Mouse (Mus musculus): ENCODE results near the gene Lsp1. TPM values are rescaled to one million over a fixed set of nuclear protein-coding genes. Genes with fewer than 3 reads are reported as not detected.

Lsp1 gene
- polyA plus RNA-seq, 1 experiment from 2014 or later, result 99.6 TPM

DNA sequence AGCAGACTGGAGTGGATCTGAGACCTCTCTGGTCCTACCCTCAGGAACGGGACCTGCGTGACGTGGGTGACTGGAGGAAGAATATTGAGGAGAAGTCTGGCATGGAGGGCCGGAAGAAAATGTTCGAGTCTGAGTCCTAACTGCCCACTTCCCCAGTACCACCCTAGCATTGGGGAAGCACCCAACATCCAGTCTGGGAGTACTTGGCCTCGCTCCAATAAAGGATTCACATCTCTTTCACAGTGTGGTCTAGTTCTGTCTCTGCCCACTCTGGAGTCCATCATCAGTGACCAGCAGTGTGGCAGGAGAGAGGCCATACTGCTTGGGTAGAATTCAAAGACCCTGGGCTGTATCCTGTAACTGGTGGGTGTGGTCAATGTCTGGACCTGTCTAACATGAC lies 16.4 kb upstream of the Lsp1 start:
- no peak overlapping the region for H3K4me2 ChIP-seq
- H3K27ac ChIP-seq (ENCODE audit: low read depth), result no peak overlapping the region
- WGBS, result 95% methylated on average over 6 of the region's 6 CpGs
- no peak overlapping the region for H3K9ac ChIP-seq
- no peak overlapping the region for H3K4me3 ChIP-seq (ENCODE audit: low read depth, low read length)
- H3K9me3 ChIP-seq (ENCODE audit: low read depth, low read length), result no peaks in the 10 kb centered on the region
- no peak for TF ChIP-seq CTCF (IDR thresholded peaks at IDR 0.05; ENCODE audit: low read depth)
- H3K36me3 ChIP-seq (ENCODE audit: insufficient read depth), result no peaks in the 10 kb centered on the region
- H3K4me1 ChIP-seq (ENCODE audit: insufficient read depth), result 0 out of 2 replicates have a peak, but pooled peaks cover 7% of the 10 kb centered on the region
- no peaks in the 10 kb centered on the region for H3K27me3 ChIP-seq (ENCODE audit: insufficient read depth, low read length)
- ATAC-seq (ENCODE audit: insufficient read depth), result no peak
- DNase-seq, result no peak

GRCm38 (mm10) chr7:142445324-142445723 lies 15.3 kb upstream of the Lsp1 start:
- H3K4me3 ChIP-seq (ENCODE audit: low read depth, low read length), result no peak overlapping the region
- no peak for TF ChIP-seq CTCF (IDR thresholded peaks at IDR 0.05; ENCODE audit: low read depth)
- H3K27ac ChIP-seq (ENCODE audit: low read depth), result no peak overlapping the region
- no peak for ATAC-seq (ENCODE audit: insufficient read depth)
- H3K36me3 ChIP-seq (ENCODE audit: insufficient read depth), result no peaks in the 10 kb centered on the region
- H3K9ac ChIP-seq, result no peak overlapping the region
- no peak for DNase-seq
- 0 out of 2 replicates have a peak, but pooled peaks cover 7% of the 10 kb centered on the region for H3K4me1 ChIP-seq (ENCODE audit: insufficient read depth)
- H3K27me3 ChIP-seq (ENCODE audit: insufficient read depth, low read length), result no peaks in the 10 kb centered on the region
- H3K9me3 ChIP-seq (ENCODE audit: low read depth, low read length), result no peaks in the 10 kb centered on the region
- H3K4me2 ChIP-seq, result no peak overlapping the region
- WGBS, result 91% methylated on average over 6 of the region's 6 CpGs

DNA sequence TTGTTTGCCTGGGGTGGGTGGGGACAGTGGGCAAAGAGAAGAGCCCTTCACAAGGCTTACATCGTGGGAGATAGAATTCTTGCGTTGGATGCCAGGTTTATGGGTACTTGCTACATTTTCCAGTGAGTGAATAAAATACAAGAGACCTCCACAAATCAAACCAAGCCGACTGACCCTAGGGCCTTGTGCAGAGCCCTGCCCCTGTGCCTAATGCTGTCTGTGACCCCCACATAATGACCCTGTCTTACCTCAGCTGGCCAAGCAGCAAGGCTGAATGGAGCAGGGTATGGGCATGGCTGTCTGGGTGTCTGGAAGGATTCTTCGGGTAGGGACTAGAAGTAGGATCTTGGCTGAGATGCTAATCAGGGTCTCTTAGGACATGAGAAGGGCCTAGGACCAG lies 14.3 kb upstream of the Lsp1 start:
- Histone ChIP-seq H3K27me3 (ENCODE audit: insufficient read depth, low read length) (no peaks in the 10 kb centered on the region), H3K9ac (no peak overlapping the region), H3K9me3 (ENCODE audit: low read depth, low read length) (no peaks in the 10 kb centered on the region), H3K36me3 (ENCODE audit: insufficient read depth) (no peaks in the 10 kb centered on the region), H3K27ac (ENCODE audit: low read depth) (no peak overlapping the region), H3K4me1 (ENCODE audit: insufficient read depth) (0 out of 2 replicates have a peak, but pooled peaks cover 2% of the 10 kb centered on the region), H3K4me2 (no peak overlapping the region), H3K4me3 (ENCODE audit: low read depth, low read length) (no peak overlapping the region)
- 92% methylated on average over 4 of the region's 4 CpGs for WGBS
- ATAC-seq (ENCODE audit: insufficient read depth) (no peak), DNase-seq (no peak)
- TF ChIP-seq CTCF (IDR thresholded peaks at IDR 0.05; ENCODE audit: low read depth), result no peak

DNA sequence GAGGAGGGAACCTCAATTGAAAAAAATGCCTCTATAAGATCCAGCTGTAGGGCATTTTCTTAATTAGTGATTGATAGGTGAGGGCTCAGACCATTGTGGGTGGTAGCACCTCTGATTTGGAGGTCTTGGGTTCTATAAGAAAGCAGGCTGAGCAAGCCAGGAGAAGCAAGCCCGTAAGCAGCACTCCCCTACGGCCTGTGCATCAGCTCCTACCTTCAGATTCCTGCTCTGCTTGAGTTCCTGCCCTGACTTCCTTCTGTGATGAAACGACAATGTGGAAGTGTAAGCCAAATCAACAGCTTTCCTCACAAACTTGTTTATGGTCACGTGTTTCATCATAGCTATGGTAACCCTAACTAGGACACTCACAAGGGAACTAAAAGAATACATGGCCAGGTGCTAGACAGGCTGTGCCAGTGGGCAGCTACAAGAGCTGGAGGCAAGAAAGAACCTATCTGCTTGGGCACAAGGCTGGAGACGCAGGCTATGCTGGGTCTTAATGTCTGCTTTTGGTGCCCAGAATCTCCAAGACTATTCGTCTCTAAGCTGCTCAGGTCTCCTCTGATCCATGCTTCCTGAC lies 11.5 kb upstream of the Lsp1 start:
- H3K27ac ChIP-seq (ENCODE audit: low read depth), result no peak overlapping the region
- no peak overlapping the region for H3K4me3 ChIP-seq (ENCODE audit: low read depth, low read length)
- DNase-seq (no peak), ATAC-seq (ENCODE audit: insufficient read depth) (no peak)
- no peaks in the 10 kb centered on the region for H3K9me3 ChIP-seq (ENCODE audit: low read depth, low read length)
- no peaks in the 10 kb centered on the region for H3K27me3 ChIP-seq (ENCODE audit: insufficient read depth, low read length)
- H3K36me3 ChIP-seq (ENCODE audit: insufficient read depth), result no peaks in the 10 kb centered on the region
- no peaks in the 10 kb centered on the region for H3K4me1 ChIP-seq (ENCODE audit: insufficient read depth)
- no peak for TF ChIP-seq CTCF (IDR thresholded peaks at IDR 0.05; ENCODE audit: low read depth)
- H3K4me2 ChIP-seq, result no peak overlapping the region
- 76% methylated on average over 6 of the region's 6 CpGs for WGBS
- H3K9ac ChIP-seq, result no peak overlapping the region

DNA sequence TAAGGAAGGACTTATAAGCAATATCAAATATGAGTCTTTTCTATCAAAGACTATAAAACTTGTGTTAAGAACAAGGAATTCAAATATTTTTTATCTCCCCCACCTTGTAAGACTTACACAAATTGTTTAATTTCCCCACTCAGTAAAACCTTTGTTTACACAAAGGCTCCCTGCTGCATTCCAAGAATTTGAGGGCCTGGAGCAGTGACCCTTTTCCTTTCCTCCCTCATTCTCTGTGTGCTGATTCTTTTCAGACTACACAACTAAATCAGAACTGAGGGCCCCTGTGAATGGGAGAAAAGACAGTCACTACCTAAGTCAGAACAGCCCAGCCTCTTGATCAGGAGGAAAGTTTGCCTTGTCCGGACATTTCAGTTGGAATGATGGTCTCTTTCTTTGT lies 5.9 kb upstream of the Lsp1 start:
- 24% methylated on average over 1 of the region's 1 CpGs for WGBS
- 0 out of 2 replicates have a peak overlapping the region, but pooled peaks have one; percentile 9 for H3K9ac ChIP-seq
- H3K27ac ChIP-seq (ENCODE audit: low read depth), result peak overlapping the region; percentile 98

GRCm38 (mm10) chr7:142455251-142455650 lies 5.4 kb upstream of the Lsp1 start:
- Histone ChIP-seq H3K4me3 (ENCODE audit: low read depth, low read length) (no peak overlapping the region), H3K9me3 (ENCODE audit: low read depth, low read length) (no peaks in the 10 kb centered on the region), H3K4me2 (no peak overlapping the region), H3K9ac (0 out of 2 replicates have a peak overlapping the region, but pooled peaks have one; percentile 9), H3K27me3 (ENCODE audit: insufficient read depth, low read length) (no peaks in the 10 kb centered on the region), H3K36me3 (ENCODE audit: insufficient read depth) (no peaks in the 10 kb centered on the region), H3K27ac (ENCODE audit: low read depth) (peak overlapping the region; percentile 98), H3K4me1 (ENCODE audit: insufficient read depth) (peaks cover 35% of the 10 kb centered on the region)
- TF ChIP-seq CTCF (IDR thresholded peaks at IDR 0.05; ENCODE audit: low read depth), result no peak
- WGBS, result 44% methylated on average over 2 of the region's 2 CpGs
- DNase-seq, result no peak
- ATAC-seq (ENCODE audit: insufficient read depth), result no peak

More for the DNA sequence above, 5.9 kb upstream of the Lsp1 start:
- DNase-seq, result peak; percentile 52
- Histone ChIP-seq H3K4me3 (ENCODE audit: low read depth, low read length) (no peak overlapping the region), H3K4me2 (no peak overlapping the region), H3K36me3 (ENCODE audit: insufficient read depth) (no peaks in the 10 kb centered on the region), H3K9me3 (ENCODE audit: low read depth, low read length) (no peaks in the 10 kb centered on the region), H3K27me3 (ENCODE audit: insufficient read depth, low read length) (no peaks in the 10 kb centered on the region), H3K4me1 (ENCODE audit: insufficient read depth) (peaks cover 34% of the 10 kb centered on the region)
- no peak for TF ChIP-seq CTCF (IDR thresholded peaks at IDR 0.05; ENCODE audit: low read depth)
- no peak for ATAC-seq (ENCODE audit: insufficient read depth)

DNA sequence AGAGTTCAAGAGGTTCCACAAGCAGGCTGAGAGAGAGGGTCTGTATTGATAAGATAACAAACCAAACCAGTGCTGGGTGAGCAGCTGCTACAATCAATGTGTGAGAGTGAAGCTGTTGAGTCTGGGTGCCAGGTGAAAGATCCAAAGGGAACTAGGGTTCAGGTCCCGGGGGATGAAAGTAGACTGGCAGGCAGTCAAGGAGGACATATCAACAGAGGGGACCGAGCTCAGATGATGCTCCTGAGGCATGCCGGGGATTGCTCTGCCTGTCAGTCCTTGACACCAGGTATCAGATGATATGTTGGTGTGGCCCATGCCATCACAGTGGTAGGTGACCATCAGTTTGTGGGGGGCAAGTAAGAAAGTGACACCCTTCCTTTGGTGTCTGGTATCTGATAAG lies 3.8 kb upstream of the Lsp1 start:
- H3K36me3 ChIP-seq (ENCODE audit: insufficient read depth), result no peaks in the 10 kb centered on the region
- ATAC-seq (ENCODE audit: insufficient read depth) (no peak), DNase-seq (no peak)
- H3K27me3 ChIP-seq (ENCODE audit: insufficient read depth, low read length), result no peaks in the 10 kb centered on the region
- H3K4me3 ChIP-seq (ENCODE audit: low read depth, low read length), result no peak overlapping the region
- H3K4me2 ChIP-seq, result no peak overlapping the region
- H3K9me3 ChIP-seq (ENCODE audit: low read depth, low read length), result no peaks in the 10 kb centered on the region
- H3K27ac ChIP-seq (ENCODE audit: low read depth), result peak overlapping the region; percentile 98
- H3K4me1 ChIP-seq (ENCODE audit: insufficient read depth), result peaks cover 35% of the 10 kb centered on the region
- H3K9ac ChIP-seq, result no peak overlapping the region; the same call in 1 of the 2 replicates
- TF ChIP-seq CTCF (IDR thresholded peaks at IDR 0.05; ENCODE audit: low read depth), result no peak
- WGBS, result 27% methylated on average over 3 of the region's 3 CpGs
